Comparison of ENCODE assay signal across 15 mouse cellular contexts in the genomic region with DNA sequence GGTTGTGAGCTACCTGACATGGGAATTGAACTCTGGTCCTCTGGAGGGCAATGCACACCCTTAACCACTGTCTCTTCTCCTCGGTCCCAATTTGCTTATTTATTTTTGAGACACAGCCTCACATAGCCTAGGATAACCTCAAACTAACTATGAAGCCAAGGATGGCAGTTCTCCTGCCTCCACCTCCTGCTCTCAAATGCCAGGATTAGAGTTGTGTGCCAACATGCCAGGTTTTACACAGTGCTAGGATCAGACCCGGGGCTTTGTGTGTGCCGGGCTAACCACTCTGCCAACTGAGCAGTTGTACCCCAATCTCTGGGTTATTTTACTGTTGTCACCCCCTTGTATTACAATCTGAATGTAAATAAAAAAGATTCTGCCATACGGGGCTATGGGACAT. TPM values are rescaled to one million over a fixed set of nuclear protein-coding genes. Genes with fewer than 3 reads are reported as not detected.
DNase-seq lines count a peak whose midpoint lies in the region; ATAC-seq and TF ChIP-seq lines count a peak whose summit lies in the region.
"Had no signal": no experiment of that assay in that cellular context is flagged by ENCODE, and none has a peak within 500 bp of the region (broad histone marks: within the 10 kb centered on the region; RNA-seq: fewer than 3 reads in every experiment).

No protein-coding gene starts in this region.

- H3K27ac ChIP-seq in heart, embryonic 16.5 days (ENCODE audit: low read length), result peak overlapping the region; percentile 72; the same call in 1 of the 2 replicates
- peak overlapping the region; percentile 86; the same call in 1 of the 2 replicates for H3K27ac ChIP-seq in lung, embryonic 14.5 days (ENCODE audit: low read depth)
- H3K27ac ChIP-seq in liver, postnatal 0 days (ENCODE audit: low read depth), result peak overlapping the region; percentile 81; the same call in 1 of the 2 replicates
- H3K27ac ChIP-seq in hindbrain, embryonic 14.5 days, result no peak overlapping the region
- H3K27ac ChIP-seq: embryonic facial prominence, embryonic 10.5 days; forebrain, embryonic 13.5 days; hindbrain, embryonic 12.5 days; limb, embryonic 15.5 days had no signal

- H3K9me3 ChIP-seq in erythroblast, embryonic 14.5 days (ENCODE audit: control insufficient read depth, low read length), result no peaks in the 10 kb centered on the region; the same call in 1 of the 2 replicates
- H3K9me3 ChIP-seq in heart, embryonic 16.5 days (replicated peaks; ENCODE audit: control insufficient read depth, low read length), result no peaks in the 10 kb centered on the region
- H3K9me3 ChIP-seq in lung, embryonic 14.5 days (ENCODE audit: low read depth, low read length), result no peaks in the 10 kb centered on the region
- no peaks in the 10 kb centered on the region for H3K9me3 ChIP-seq in liver, postnatal 0 days (ENCODE audit: low read length)
- no peaks in the 10 kb centered on the region for H3K9me3 ChIP-seq in hindbrain, embryonic 14.5 days (ENCODE audit: control insufficient read depth, low read length)
- H3K9me3 ChIP-seq: embryonic facial prominence, embryonic 10.5 days; forebrain, embryonic 13.5 days; hindbrain, embryonic 12.5 days; limb, embryonic 15.5 days had no signal

- no peak for TF ChIP-seq EP300 in liver, postnatal 0 days (IDR thresholded peaks at IDR 0.05; ENCODE audit: low read depth)

- H3K36me3 ChIP-seq in erythroblast, embryonic 14.5 days (ENCODE audit: control insufficient read depth), result peaks cover 98% of the 10 kb centered on the region
- H3K36me3 ChIP-seq in heart, embryonic 16.5 days (ENCODE audit: control insufficient read depth, insufficient read depth), result 0 out of 2 replicates have a peak, but pooled peaks cover 2% of the 10 kb centered on the region
- H3K36me3 ChIP-seq in lung, embryonic 14.5 days (ENCODE audit: insufficient read depth), result no peaks in the 10 kb centered on the region
- peaks cover 46% of the 10 kb centered on the region for H3K36me3 ChIP-seq in liver, postnatal 0 days (replicated peaks; ENCODE audit: insufficient read depth, low read length)
- no peaks in the 10 kb centered on the region for H3K36me3 ChIP-seq in hindbrain, embryonic 14.5 days (replicated peaks; ENCODE audit: control insufficient read depth, insufficient read depth)
- H3K36me3 ChIP-seq: hindbrain, embryonic 12.5 days; limb, embryonic 15.5 days had no signal

- no peaks in the 10 kb centered on the region for H3K27me3 ChIP-seq in erythroblast, embryonic 14.5 days (ENCODE audit: control insufficient read depth)
- no peaks in the 10 kb centered on the region for H3K27me3 ChIP-seq in heart, embryonic 16.5 days (ENCODE audit: control insufficient read depth, insufficient read depth, low read length)
- no peaks in the 10 kb centered on the region for H3K27me3 ChIP-seq in lung, embryonic 14.5 days (ENCODE audit: insufficient read depth, low read length)
- no peaks in the 10 kb centered on the region for H3K27me3 ChIP-seq in liver, postnatal 0 days (ENCODE audit: insufficient read depth, low read length)
- H3K27me3 ChIP-seq in hindbrain, embryonic 14.5 days (ENCODE audit: control insufficient read depth, insufficient read depth, low read length), result no peaks in the 10 kb centered on the region
- H3K27me3 ChIP-seq: forebrain, embryonic 13.5 days; hindbrain, embryonic 12.5 days; limb, embryonic 15.5 days had no signal

- TF ChIP-seq CTCF in lung, embryonic 14.5 days (IDR thresholded peaks at IDR 0.05; ENCODE audit: low read depth), result no peak
- no peak for TF ChIP-seq CTCF in liver, postnatal 0 days (IDR thresholded peaks at IDR 0.05; ENCODE audit: low read depth)

- no peak for DNase-seq in heart, adult 18-20 months
- DNase-seq in lung, embryonic 14.5 days, result no peak
- DNase-seq in lung, postnatal 14 days, result no peak
- no peak for DNase-seq in liver, postnatal 0 days
- no peak for DNase-seq in hindbrain, embryonic 14.5 days (ENCODE audit: low spot score)
- DNase-seq: kidney, adult 11 months; right cerebral cortex, postnatal 25 days had no signal

- peak overlapping the region; percentile 74 for H3K4me3 ChIP-seq in erythroblast, embryonic 14.5 days (replicated peaks)
- H3K4me3 ChIP-seq in heart, embryonic 16.5 days (ENCODE audit: low read length), result no peak overlapping the region
- no peak overlapping the region for H3K4me3 ChIP-seq in lung, embryonic 14.5 days (ENCODE audit: low read depth, low read length)
- peak overlapping the region; percentile 97 for H3K4me3 ChIP-seq in liver, postnatal 0 days (ENCODE audit: low read depth, low read length)
- no peak overlapping the region for H3K4me3 ChIP-seq in hindbrain, embryonic 14.5 days (replicated peaks; ENCODE audit: low read length)
- H3K4me3 ChIP-seq: embryonic facial prominence, embryonic 10.5 days; forebrain, embryonic 13.5 days; hindbrain, embryonic 12.5 days; limb, embryonic 15.5 days had no signal

- no peak for ATAC-seq in erythroblast, adult 5-6 weeks (replicated peaks; ENCODE audit: low FRiP score, poor library complexity, severe bottlenecking)
- ATAC-seq in heart, embryonic 16.5 days (replicated peaks; ENCODE audit: extremely low read depth, insufficient read depth, low FRiP score), result no peak
- no peak for ATAC-seq in lung, embryonic 14.5 days (ENCODE audit: insufficient read depth)
- no peak for ATAC-seq in liver, postnatal 0 days
- ATAC-seq in hindbrain, embryonic 14.5 days (ENCODE audit: low FRiP score), result no peak
- ATAC-seq: forebrain, embryonic 13.5 days; midbrain, embryonic 16.5 days had no signal

- WGBS in heart, embryonic 16.5 days, result 79% methylated on average over 4 of the region's 4 CpGs
- 86% methylated on average over 4 of the region's 4 CpGs for WGBS in lung, embryonic 14.5 days
- 91% methylated on average over 4 of the region's 4 CpGs for WGBS in liver, postnatal 0 days (ENCODE audit: insufficient replicate concordance)
- WGBS in hindbrain, embryonic 14.5 days, result 96% methylated on average over 4 of the region's 4 CpGs

- no peak overlapping the region for H3K4me2 ChIP-seq in heart, embryonic 16.5 days (ENCODE audit: low read depth, low read length)
- peak overlapping the region; percentile 45; the same call in 1 of the 2 replicates for H3K4me2 ChIP-seq in lung, embryonic 14.5 days
- H3K4me2 ChIP-seq in liver, postnatal 0 days (ENCODE audit: low read depth, low read length), result peak overlapping the region; percentile 75
- no peak overlapping the region for H3K4me2 ChIP-seq in hindbrain, embryonic 14.5 days (replicated peaks)
- H3K4me2 ChIP-seq: forebrain, embryonic 13.5 days; hindbrain, embryonic 12.5 days; limb, embryonic 15.5 days had no signal

- no peak overlapping the region; the same call in 1 of the 2 replicates for H3K9ac ChIP-seq in heart, embryonic 16.5 days (ENCODE audit: low read length)
- H3K9ac ChIP-seq in lung, embryonic 14.5 days, result no peak overlapping the region
- peak overlapping the region; percentile 28; the same call in 1 of the 2 replicates for H3K9ac ChIP-seq in liver, postnatal 0 days (replicated peaks)
- no peak overlapping the region for H3K9ac ChIP-seq in hindbrain, embryonic 14.5 days
- H3K9ac ChIP-seq: forebrain, embryonic 13.5 days; limb, embryonic 15.5 days had no signal

- H3K4me1 ChIP-seq in erythroblast, embryonic 14.5 days (ENCODE audit: control insufficient read depth), result peaks cover 60% of the 10 kb centered on the region
- peaks cover 33% of the 10 kb centered on the region for H3K4me1 ChIP-seq in heart, embryonic 16.5 days (ENCODE audit: control insufficient read depth, insufficient read depth, low read length)
- peaks cover 5% of the 10 kb centered on the region for H3K4me1 ChIP-seq in lung, embryonic 14.5 days (ENCODE audit: insufficient read depth)
- peaks cover 42% of the 10 kb centered on the region for H3K4me1 ChIP-seq in liver, postnatal 0 days (ENCODE audit: insufficient read depth)
- H3K4me1 ChIP-seq in hindbrain, embryonic 14.5 days (replicated peaks; ENCODE audit: control insufficient read depth, insufficient read depth, low read length), result peaks cover 10% of the 10 kb centered on the region

RNA-seq across cellular contexts. Expression of a gene that starts 5.4 kb away (rescaled TPM):
- 12.9 and 15.2 TPM in 2 replicates for polyA plus RNA-seq in erythroblast, embryonic 14.5 days (2012)
- total RNA-seq in erythroblast, adult 5-6 weeks (2015; ENCODE audit: low replicate concordance), result 323 and 353 TPM in 2 replicates
- 448 and 511 TPM in 2 replicates for total RNA-seq in erythroblast, adult 5-6 weeks (2017; ENCODE audit: low replicate concordance)
- polyA plus RNA-seq in heart, embryonic 16.5 days (2015; fragmentation: Nextera tagmentation; extraction: Ambion mirVana), result 17.1 and 19.0 TPM in 2 replicates
- 10 to 100 TPM; 43.3 to 52.1 TPM for total RNA-seq in heart, adult 18-20 months (2021)
- 17.8 and 18.9 TPM in 2 replicates for polyA plus RNA-seq in lung, embryonic 14.5 days (2014; fragmentation: Nextera tagmentation; extraction: Ambion mirVana)
- 46.2 and 53.3 TPM in 2 replicates for polyA plus RNA-seq in liver, postnatal 0 days (2015; fragmentation: Nextera tagmentation; extraction: Ambion mirVana)
- 19.7 and 21.5 TPM in 2 replicates for polyA plus RNA-seq in hindbrain, embryonic 14.5 days (2014; fragmentation: Nextera tagmentation; extraction: Ambion mirVana)

RNA-seq across cellular contexts. Expression of a gene that starts 28.4 kb away (rescaled TPM):
- 0.49 and 0.92 TPM in 2 replicates for polyA plus RNA-seq in erythroblast, embryonic 14.5 days (2012)
- 40.0 and 44.9 TPM in 2 replicates for total RNA-seq in erythroblast, adult 5-6 weeks (2015; ENCODE audit: low replicate concordance)
- total RNA-seq in erythroblast, adult 5-6 weeks (2017; ENCODE audit: low replicate concordance), result 69.3 and 79.0 TPM in 2 replicates
- 20.3 and 21.6 TPM in 2 replicates for polyA plus RNA-seq in heart, embryonic 16.5 days (2015; fragmentation: Nextera tagmentation; extraction: Ambion mirVana)
- total RNA-seq in heart, adult 18-20 months (2021), result 10 to 100 TPM; 10.9 to 11.0 TPM
- 47.8 and 54.4 TPM in 2 replicates for polyA plus RNA-seq in lung, embryonic 14.5 days (2014; fragmentation: Nextera tagmentation; extraction: Ambion mirVana)
- polyA plus RNA-seq in liver, postnatal 0 days (2015; fragmentation: Nextera tagmentation; extraction: Ambion mirVana), result 7.2 and 9.1 TPM in 2 replicates
- 26.5 and 26.8 TPM in 2 replicates for polyA plus RNA-seq in hindbrain, embryonic 14.5 days (2014; fragmentation: Nextera tagmentation; extraction: Ambion mirVana)

RNA-seq across cellular contexts. Expression of a gene that starts 43.7 kb away (rescaled TPM):
- polyA plus RNA-seq in erythroblast, embryonic 14.5 days (2012), result 1.8 TPM in 2 replicates
- 17.6 and 18.6 TPM in 2 replicates for total RNA-seq in erythroblast, adult 5-6 weeks (2015; ENCODE audit: low replicate concordance)
- 16.5 and 24.8 TPM in 2 replicates for total RNA-seq in erythroblast, adult 5-6 weeks (2017; ENCODE audit: low replicate concordance)
- 25.4 and 27.9 TPM in 2 replicates for polyA plus RNA-seq in heart, embryonic 16.5 days (2015; fragmentation: Nextera tagmentation; extraction: Ambion mirVana)
- 10 to 100 TPM; 12.1 to 13.5 TPM for total RNA-seq in heart, adult 18-20 months (2021)
- 47.5 and 51.6 TPM in 2 replicates for polyA plus RNA-seq in lung, embryonic 14.5 days (2014; fragmentation: Nextera tagmentation; extraction: Ambion mirVana)
- 15.0 and 15.1 TPM in 2 replicates for polyA plus RNA-seq in liver, postnatal 0 days (2015; fragmentation: Nextera tagmentation; extraction: Ambion mirVana)
- polyA plus RNA-seq in hindbrain, embryonic 14.5 days (2014; fragmentation: Nextera tagmentation; extraction: Ambion mirVana), result 24.2 and 25.7 TPM in 2 replicates

RNA-seq across cellular contexts. Expression of a gene that starts 43.8 kb away (rescaled TPM):
- 0.09 and 0.17 TPM in 2 replicates for polyA plus RNA-seq in erythroblast, embryonic 14.5 days (2012)
- 4.6 and 9.4 TPM in 2 replicates for total RNA-seq in erythroblast, adult 5-6 weeks (2015; ENCODE audit: low replicate concordance)
- 4.6 and 5.0 TPM in 2 replicates for total RNA-seq in erythroblast, adult 5-6 weeks (2017; ENCODE audit: low replicate concordance)
- polyA plus RNA-seq in heart, embryonic 16.5 days (2015; fragmentation: Nextera tagmentation; extraction: Ambion mirVana), result 3.0 and 3.3 TPM in 2 replicates
- 1 to 10 TPM; 6.7 to 7.2 TPM for total RNA-seq in heart, adult 18-20 months (2021)
- polyA plus RNA-seq in lung, embryonic 14.5 days (2014; fragmentation: Nextera tagmentation; extraction: Ambion mirVana), result 9.0 and 9.2 TPM in 2 replicates
- 1.2 TPM in 2 replicates for polyA plus RNA-seq in liver, postnatal 0 days (2015; fragmentation: Nextera tagmentation; extraction: Ambion mirVana)
- polyA plus RNA-seq in hindbrain, embryonic 14.5 days (2014; fragmentation: Nextera tagmentation; extraction: Ambion mirVana), result 4.9 and 5.5 TPM in 2 replicates

Comparison
In these comparisons a context has a peak if more than half of its experiments do, and no peak if none do; other contexts are left out.
1. H3K4me3 ChIP-seq: peak in erythroblast, embryonic 14.5 days (single experiment) and liver, postnatal 0 days (single experiment); none in heart, embryonic 16.5 days (single experiment), lung, embryonic 14.5 days (single experiment) and hindbrain, embryonic 14.5 days (single experiment).
2. H3K4me2 ChIP-seq: peak in lung, embryonic 14.5 days (single experiment) and liver, postnatal 0 days (single experiment); none in heart, embryonic 16.5 days (single experiment) and hindbrain, embryonic 14.5 days (single experiment).